Mouse (Mus musculus): ENCODE measurements at regions not wholly inside any gene's neighbourhood (a gene's known extent, or its start where the extent isn't known, plus 50 kb on each side); places are given as distances from the start of the nearest gene placed in this dataset.
A peak's percentile ranks its signal among the peaks of the same experiment; 100 is the strongest.

DNA sequence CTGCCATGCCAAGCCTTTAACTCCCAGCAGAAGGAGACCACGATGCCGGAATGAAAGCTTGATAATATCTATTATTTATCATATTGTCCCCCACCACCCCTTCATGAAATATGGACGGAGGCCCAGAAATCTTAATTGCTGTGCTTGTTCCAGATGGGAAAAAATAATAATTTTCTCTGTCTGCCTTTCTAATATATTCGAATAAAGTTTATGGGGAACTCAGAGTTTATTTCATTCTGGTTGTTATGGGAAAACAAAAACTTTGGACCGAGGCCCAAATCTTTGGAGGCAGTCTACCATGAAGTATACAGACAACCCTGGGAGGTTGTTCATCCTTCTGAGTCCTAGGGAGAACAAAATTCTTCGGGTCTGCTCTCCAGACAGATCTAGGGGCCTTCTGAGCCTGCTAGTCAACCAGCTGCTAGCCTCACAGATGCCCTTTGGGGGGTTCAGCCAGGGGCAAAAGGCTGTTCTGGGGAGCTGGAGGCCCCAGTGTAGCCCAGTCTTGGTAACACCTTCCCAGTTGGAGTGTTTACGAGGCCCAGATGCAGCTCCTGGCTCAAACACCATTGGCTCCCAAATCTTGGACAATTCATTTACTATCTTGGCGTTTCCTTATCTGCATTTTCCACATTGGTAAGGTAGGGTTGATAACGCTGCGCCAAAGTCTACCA lies 106.3 kb upstream of the Stx18 start:
- Histone ChIP-seq H3K27me3 (ENCODE audit: control insufficient read depth, insufficient read depth, low read length) (no peaks in the 10 kb centered on the region), H3K36me3 (ENCODE audit: control insufficient read depth, insufficient read depth, low read length) (no peaks in the 10 kb centered on the region), H3K9ac (ENCODE audit: low read depth, low read length) (no peak overlapping the region), H3K4me1 (ENCODE audit: control insufficient read depth, insufficient read depth, low read length) (no peaks in the 10 kb centered on the region), H3K27ac (no peak overlapping the region), H3K4me3 (no peak overlapping the region), H3K79me2 (replicated peaks; ENCODE audit: control insufficient read depth, insufficient read depth, low read length) (no peaks in the 10 kb centered on the region)
- intact Hi-C loops (cut with DNase I): no loop called here
- no peak for TF ChIP-seq CTCF (IDR thresholded peaks at IDR 0.05)
- no peak for TF ChIP-seq POLR2A (IDR thresholded peaks at IDR 0.05; ENCODE audit: insufficient read depth, low read depth, low read length)
- no peak for DNase-seq
- 62% methylated on average over 10 of the region's 10 CpGs for WGBS

DNA sequence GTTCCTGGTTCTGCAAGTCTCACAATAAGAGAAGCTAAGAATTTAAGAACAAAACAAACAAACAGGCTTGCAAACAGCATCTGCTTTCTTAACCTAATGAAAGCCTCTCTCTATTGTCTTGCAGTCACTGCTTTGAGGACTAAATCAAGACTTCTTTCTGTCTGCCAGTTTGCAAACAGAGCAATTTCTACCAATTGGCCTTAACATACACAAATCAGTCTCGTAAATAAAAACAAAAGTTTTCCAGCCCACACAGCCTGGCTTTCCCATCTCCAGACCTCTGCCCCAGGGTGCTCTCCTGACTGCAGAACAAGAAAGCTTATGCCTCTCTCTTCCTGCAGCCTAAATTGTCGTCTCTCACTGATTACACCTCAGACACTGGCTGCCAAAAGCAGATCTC lies 96.1 kb upstream of the Msx1 start:
- Histone ChIP-seq H3K36me3 (ENCODE audit: control insufficient read depth, insufficient read depth, low read length) (no peaks in the 10 kb centered on the region), H3K9ac (ENCODE audit: low read depth, low read length) (no peak overlapping the region), H3K27ac (no peak overlapping the region), H3K4me1 (ENCODE audit: control insufficient read depth, insufficient read depth, low read length) (no peaks in the 10 kb centered on the region), H3K79me2 (replicated peaks; ENCODE audit: control insufficient read depth, insufficient read depth, low read length) (no peaks in the 10 kb centered on the region), H3K4me3 (no peak overlapping the region), H3K27me3 (ENCODE audit: control insufficient read depth, insufficient read depth, low read length) (peaks cover 3% of the 10 kb centered on the region; the same call in 1 of the 2 replicates)
- DNase-seq: no peak
- intact Hi-C loops (cut with DNase I): no loop called here
- WGBS: 28% methylated on average over 2 of the region's 2 CpGs
- TF ChIP-seq POLR2A (IDR thresholded peaks at IDR 0.05; ENCODE audit: insufficient read depth, low read depth, low read length): no peak
- TF ChIP-seq CTCF (IDR thresholded peaks at IDR 0.05): no peak
- no peak for TF ChIP-seq EP300 (IDR thresholded peaks at IDR 0.05; ENCODE audit: insufficient read depth, low read depth, low read length)

DNA sequence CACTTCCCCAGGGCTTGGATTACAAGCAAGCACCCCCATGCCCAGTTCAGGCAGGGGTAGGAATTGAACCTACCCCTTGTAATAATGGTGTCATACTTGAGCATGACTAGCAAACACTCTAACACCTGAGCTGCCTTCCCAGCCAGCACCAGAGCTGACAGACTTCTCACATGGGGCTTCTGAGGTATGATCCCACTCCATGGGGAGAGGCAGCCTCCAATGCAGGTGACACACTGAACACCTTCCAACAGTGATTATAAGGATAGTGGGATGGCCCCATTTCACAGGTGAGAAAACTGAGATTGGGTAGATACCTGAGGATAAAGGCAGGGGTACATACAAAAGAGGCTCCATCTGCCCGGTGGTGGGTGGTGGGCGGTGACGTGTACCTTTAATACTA lies 94.7 kb upstream of the Msx1 start:
- Histone ChIP-seq H3K27me3 (ENCODE audit: control insufficient read depth, insufficient read depth, low read length) (peaks cover 3% of the 10 kb centered on the region; the same call in 1 of the 2 replicates), H3K79me2 (replicated peaks; ENCODE audit: control insufficient read depth, insufficient read depth, low read length) (no peaks in the 10 kb centered on the region), H3K27ac (no peak overlapping the region), H3K4me3 (no peak overlapping the region), H3K9ac (ENCODE audit: low read depth, low read length) (no peak overlapping the region), H3K4me1 (ENCODE audit: control insufficient read depth, insufficient read depth, low read length) (no peaks in the 10 kb centered on the region), H3K36me3 (ENCODE audit: control insufficient read depth, insufficient read depth, low read length) (no peaks in the 10 kb centered on the region)
- WGBS: 85% methylated on average over 3 of the region's 3 CpGs
- no peak for DNase-seq
- intact Hi-C loops (cut with DNase I): no loop called here
- TF ChIP-seq EP300 (IDR thresholded peaks at IDR 0.05; ENCODE audit: insufficient read depth, low read depth, low read length): no peak
- TF ChIP-seq POLR2A (IDR thresholded peaks at IDR 0.05; ENCODE audit: insufficient read depth, low read depth, low read length): no peak
- TF ChIP-seq CTCF (IDR thresholded peaks at IDR 0.05): no peak

DNA sequence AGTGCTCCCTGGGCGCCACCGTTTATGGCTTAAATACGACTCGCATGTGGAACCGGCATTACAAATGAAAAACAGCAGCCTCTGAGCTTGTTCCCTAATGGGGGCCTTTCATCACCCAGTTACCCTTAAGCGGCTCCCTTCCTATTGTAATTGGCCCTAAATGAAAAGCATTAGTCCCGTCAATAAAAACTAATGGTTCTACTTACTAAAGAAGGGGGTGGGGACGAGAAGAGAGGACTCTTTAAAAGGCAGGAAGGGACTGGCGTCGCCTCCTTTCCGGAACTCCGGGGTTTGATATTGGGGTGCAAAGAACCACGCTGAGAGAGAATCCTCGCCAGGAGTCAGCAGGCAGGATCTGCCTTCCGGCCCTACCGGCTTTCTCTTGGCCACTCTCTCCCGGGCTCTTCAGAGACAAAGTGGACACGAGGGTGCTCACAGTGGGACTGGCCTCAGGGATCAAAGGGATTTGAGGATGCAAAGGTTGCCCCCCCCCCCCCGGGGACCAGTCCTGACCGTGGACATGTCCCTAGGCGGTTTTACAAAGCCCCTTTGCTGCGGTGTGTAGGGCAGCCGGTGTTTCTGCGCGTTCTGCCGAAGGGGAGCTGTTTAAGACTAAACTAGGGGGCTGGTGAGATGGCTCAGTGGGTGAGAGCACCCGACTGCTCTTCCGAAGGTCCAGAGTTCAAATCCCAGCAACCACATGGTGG lies 93.8 kb upstream of the Msx1 start:
- no peak for TF ChIP-seq EP300 (IDR thresholded peaks at IDR 0.05; ENCODE audit: insufficient read depth, low read depth, low read length)
- no peak for TF ChIP-seq CTCF (IDR thresholded peaks at IDR 0.05)
- no peak for TF ChIP-seq POLR2A (IDR thresholded peaks at IDR 0.05; ENCODE audit: insufficient read depth, low read depth, low read length)
- Histone ChIP-seq H3K27ac (no peak overlapping the region), H3K9ac (ENCODE audit: low read depth, low read length) (no peak overlapping the region), H3K27me3 (ENCODE audit: control insufficient read depth, insufficient read depth, low read length) (peaks cover 3% of the 10 kb centered on the region; the same call in 1 of the 2 replicates), H3K79me2 (replicated peaks; ENCODE audit: control insufficient read depth, insufficient read depth, low read length) (no peaks in the 10 kb centered on the region), H3K4me3 (no peak overlapping the region), H3K36me3 (ENCODE audit: control insufficient read depth, insufficient read depth, low read length) (no peaks in the 10 kb centered on the region), H3K4me1 (ENCODE audit: control insufficient read depth, insufficient read depth, low read length) (no peaks in the 10 kb centered on the region)
- DNase-seq: no peak
- intact Hi-C loops (cut with DNase I): no loop called here
- 4% methylated on average over 28 of the region's 28 CpGs for WGBS

DNA sequence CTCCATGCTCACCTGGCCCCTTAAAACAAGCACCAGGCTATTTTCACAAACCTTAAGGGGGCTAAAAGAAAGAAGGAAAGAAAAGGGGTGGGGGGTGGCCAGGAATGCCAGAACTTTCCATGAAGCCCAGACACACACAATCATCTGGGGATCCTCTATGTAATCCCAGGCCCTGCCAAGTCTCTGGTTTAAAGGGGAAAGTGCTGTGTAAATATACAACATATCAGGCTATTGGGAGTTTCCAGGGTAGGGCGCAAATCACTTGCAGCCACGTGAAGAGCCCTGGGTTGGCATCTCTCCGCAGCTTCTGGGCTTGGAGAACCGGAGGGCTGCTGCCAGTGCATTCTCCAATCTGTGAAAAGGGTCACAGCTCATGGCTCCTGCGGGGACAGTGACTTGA lies 92.8 kb upstream of the Msx1 start:
- Histone ChIP-seq H3K27me3 (ENCODE audit: control insufficient read depth, insufficient read depth, low read length) (peaks cover 3% of the 10 kb centered on the region; the same call in 1 of the 2 replicates), H3K36me3 (ENCODE audit: control insufficient read depth, insufficient read depth, low read length) (no peaks in the 10 kb centered on the region), H3K27ac (no peak overlapping the region), H3K79me2 (replicated peaks; ENCODE audit: control insufficient read depth, insufficient read depth, low read length) (no peaks in the 10 kb centered on the region), H3K9ac (ENCODE audit: low read depth, low read length) (no peak overlapping the region), H3K4me1 (ENCODE audit: control insufficient read depth, insufficient read depth, low read length) (no peaks in the 10 kb centered on the region), H3K4me3 (no peak overlapping the region)
- TF ChIP-seq EP300 (IDR thresholded peaks at IDR 0.05; ENCODE audit: insufficient read depth, low read depth, low read length) (no peak), CTCF (IDR thresholded peaks at IDR 0.05) (no peak)
- intact Hi-C loops (cut with DNase I): no loop called here
- 32% methylated on average over 5 of the region's 5 CpGs for WGBS
- DNase-seq: no peak

DNA sequence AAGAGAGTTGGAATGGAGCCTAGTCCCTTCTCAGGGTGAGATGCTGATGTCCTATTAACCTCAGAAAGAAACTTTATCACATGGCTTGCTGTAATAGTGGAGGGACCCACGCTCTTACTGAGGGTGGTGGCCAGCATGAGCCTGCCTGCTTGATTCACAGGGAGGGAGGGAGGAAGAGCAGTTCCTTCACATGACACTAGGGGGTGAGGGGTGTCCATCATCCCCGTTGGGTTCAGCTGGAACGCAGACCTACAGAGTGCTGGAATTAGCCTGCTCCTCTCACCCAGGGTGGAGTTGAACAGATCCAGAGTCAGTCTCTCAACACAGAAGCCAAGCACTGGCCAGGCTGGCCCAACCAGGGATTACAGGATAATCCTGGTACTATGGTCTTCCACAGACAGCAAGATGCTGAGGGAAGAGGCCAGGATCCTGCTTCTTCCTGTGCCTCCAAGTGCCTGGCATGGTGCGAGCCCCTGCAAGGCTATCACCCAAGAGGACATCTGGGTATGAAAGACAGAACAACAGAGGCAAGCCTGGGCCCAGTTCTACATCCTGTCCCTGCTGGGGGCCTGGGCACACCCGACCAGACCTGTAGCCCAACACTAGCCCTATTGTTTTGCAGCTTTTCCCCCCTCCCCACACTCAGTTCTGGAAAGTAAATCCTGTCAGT lies 80.4 kb upstream of the Msx1 start:
- Histone ChIP-seq H3K4me1 (ENCODE audit: control insufficient read depth, insufficient read depth, low read length) (no peaks in the 10 kb centered on the region), H3K79me2 (replicated peaks; ENCODE audit: control insufficient read depth, insufficient read depth, low read length) (no peaks in the 10 kb centered on the region), H3K9ac (ENCODE audit: low read depth, low read length) (no peak overlapping the region), H3K27me3 (ENCODE audit: control insufficient read depth, insufficient read depth, low read length) (peaks cover 8% of the 10 kb centered on the region), H3K36me3 (ENCODE audit: control insufficient read depth, insufficient read depth, low read length) (no peaks in the 10 kb centered on the region), H3K4me3 (no peak overlapping the region), H3K27ac (no peak overlapping the region)
- no peak for DNase-seq
- intact Hi-C loops (cut with DNase I): loop anchor here (10.0 kb wide), 1 partner anchor 290 kb away; no protein-coding TSS in a partner anchor
- 38% methylated on average over 5 of the region's 5 CpGs for WGBS
- TF ChIP-seq POLR2A (IDR thresholded peaks at IDR 0.05; ENCODE audit: insufficient read depth, low read depth, low read length) (no peak), CTCF (IDR thresholded peaks at IDR 0.05) (peak; percentile 48)

Data from heart, adult 2 months (tissue).